Mouse (Mus musculus): ENCODE results near the gene Rapgef1. TPM values are rescaled to one million over a fixed set of nuclear protein-coding genes. Genes with fewer than 3 reads are reported as not detected.

The Rapgef1 gene
- polyA plus RNA-seq, 1 experiment: 23.4 TPM

- Histone ChIP-seq H3K4me3 (replicated peaks; ENCODE audit: control insufficient read depth, low read depth, low read length) (no peak overlapping the region), H3K4me1 (ENCODE audit: control insufficient read depth, insufficient read depth, low read length) (peaks cover 3% of the 10 kb centered on the region), H3K27ac (ENCODE audit: control insufficient read depth, insufficient read depth, low read depth, low read length, poor library complexity) (no peak overlapping the region)
- 97% methylated on average over 5 of the region's 5 CpGs for WGBS
- TF ChIP-seq CTCF (IDR thresholded peaks at IDR 0.05; ENCODE audit: control insufficient read depth, insufficient read depth, low read length) (no peak), POLR2A (IDR thresholded peaks at IDR 0.05; ENCODE audit: borderline replicate concordance, control insufficient read depth, low read depth, low read length) (no peak)
Measured at GRCm38 (mm10) chr2:29651876-29652275, 32.4 kb downstream of the Rapgef1 start.

GRCm38 (mm10) chr2:29655433-29655832 is 35.9 kb downstream of the Rapgef1 start:
- H3K4me1 ChIP-seq (ENCODE audit: control insufficient read depth, insufficient read depth, low read length): peaks cover 1% of the 10 kb centered on the region
- 78% methylated on average over 5 of the region's 5 CpGs for WGBS

GRCm38 (mm10) chr2:29656095-29656494 is 36.6 kb downstream of the Rapgef1 start:
- peaks cover 1% of the 10 kb centered on the region for H3K4me1 ChIP-seq (ENCODE audit: control insufficient read depth, insufficient read depth, low read length)

More at GRCm38 (mm10) chr2:29655433-29655832, 35.9 kb downstream of the Rapgef1 start:
- no peak overlapping the region for H3K4me3 ChIP-seq (replicated peaks; ENCODE audit: control insufficient read depth, low read depth, low read length)
- H3K27ac ChIP-seq (ENCODE audit: control insufficient read depth, insufficient read depth, low read depth, low read length, poor library complexity): no peak overlapping the region
- TF ChIP-seq CTCF (IDR thresholded peaks at IDR 0.05; ENCODE audit: control insufficient read depth, insufficient read depth, low read length) (no peak), POLR2A (IDR thresholded peaks at IDR 0.05; ENCODE audit: borderline replicate concordance, control insufficient read depth, low read depth, low read length) (no peak)

GRCm38 (mm10) chr2:29657089-29657488 is 37.6 kb downstream of the Rapgef1 start:
- no peak for TF ChIP-seq CTCF (IDR thresholded peaks at IDR 0.05; ENCODE audit: control insufficient read depth, insufficient read depth, low read length)
- no peak for TF ChIP-seq POLR2A (IDR thresholded peaks at IDR 0.05; ENCODE audit: borderline replicate concordance, control insufficient read depth, low read depth, low read length)
- no peak overlapping the region for H3K27ac ChIP-seq (ENCODE audit: control insufficient read depth, insufficient read depth, low read depth, low read length, poor library complexity)
- H3K4me3 ChIP-seq (replicated peaks; ENCODE audit: control insufficient read depth, low read depth, low read length): no peak overlapping the region
- 81% methylated on average over 1 of the region's 1 CpGs for WGBS
- H3K4me1 ChIP-seq (ENCODE audit: control insufficient read depth, insufficient read depth, low read length): peaks cover 2% of the 10 kb centered on the region

More at GRCm38 (mm10) chr2:29656095-29656494, 36.6 kb downstream of the Rapgef1 start:
- TF ChIP-seq CTCF (IDR thresholded peaks at IDR 0.05; ENCODE audit: control insufficient read depth, insufficient read depth, low read length) (no peak), POLR2A (IDR thresholded peaks at IDR 0.05; ENCODE audit: borderline replicate concordance, control insufficient read depth, low read depth, low read length) (no peak)
- 45% methylated on average over 1 of the region's 1 CpGs for WGBS
- no peak overlapping the region for H3K27ac ChIP-seq (ENCODE audit: control insufficient read depth, insufficient read depth, low read depth, low read length, poor library complexity)
- no peak overlapping the region for H3K4me3 ChIP-seq (replicated peaks; ENCODE audit: control insufficient read depth, low read depth, low read length)

GRCm38 (mm10) chr2:29661751-29662191 is 42.3 kb downstream of the Rapgef1 start:
- H3K4me1 ChIP-seq (ENCODE audit: control insufficient read depth, insufficient read depth, low read length): peaks cover 8% of the 10 kb centered on the region
- no peak overlapping the region for H3K4me3 ChIP-seq (replicated peaks; ENCODE audit: control insufficient read depth, low read depth, low read length)
- TF ChIP-seq POLR2A (IDR thresholded peaks at IDR 0.05; ENCODE audit: borderline replicate concordance, control insufficient read depth, low read depth, low read length): no peak
- TF ChIP-seq CTCF (IDR thresholded peaks at IDR 0.05; ENCODE audit: control insufficient read depth, insufficient read depth, low read length): no peak
- H3K27ac ChIP-seq (ENCODE audit: control insufficient read depth, insufficient read depth, low read depth, low read length, poor library complexity): peak overlapping the region; percentile 58; the same call in 1 of the 2 replicates
- WGBS: 2% methylated on average over 6 of the region's 6 CpGs

GRCm38 (mm10) chr2:29663260-29663877 is 43.8 kb downstream of the Rapgef1 start:
- H3K27ac ChIP-seq (ENCODE audit: control insufficient read depth, insufficient read depth, low read depth, low read length, poor library complexity): no peak overlapping the region
- H3K4me3 ChIP-seq (replicated peaks; ENCODE audit: control insufficient read depth, low read depth, low read length): no peak overlapping the region
- no peak for TF ChIP-seq CTCF (IDR thresholded peaks at IDR 0.05; ENCODE audit: control insufficient read depth, insufficient read depth, low read length)
- TF ChIP-seq POLR2A (IDR thresholded peaks at IDR 0.05; ENCODE audit: borderline replicate concordance, control insufficient read depth, low read depth, low read length): no peak
- H3K4me1 ChIP-seq (ENCODE audit: control insufficient read depth, insufficient read depth, low read length): peaks cover 8% of the 10 kb centered on the region
- 44% methylated on average over 4 of the region's 4 CpGs for WGBS

- 92% methylated on average over 5 of the region's 5 CpGs for WGBS
- no peak overlapping the region for H3K27ac ChIP-seq (ENCODE audit: control insufficient read depth, insufficient read depth, low read depth, low read length, poor library complexity)
- H3K4me3 ChIP-seq (replicated peaks; ENCODE audit: control insufficient read depth, low read depth, low read length): no peak overlapping the region
- no peak for TF ChIP-seq POLR2A (IDR thresholded peaks at IDR 0.05; ENCODE audit: borderline replicate concordance, control insufficient read depth, low read depth, low read length)
- peak; percentile 37; the same call in 1 of the 2 replicates for TF ChIP-seq CTCF (IDR thresholded peaks at IDR 0.05; ENCODE audit: control insufficient read depth, insufficient read depth, low read length)
- peaks cover 8% of the 10 kb centered on the region for H3K4me1 ChIP-seq (ENCODE audit: control insufficient read depth, insufficient read depth, low read length)
Measured at GRCm38 (mm10) chr2:29665421-29665820, 45.9 kb downstream of the Rapgef1 start.

- Histone ChIP-seq H3K27ac (ENCODE audit: control insufficient read depth, insufficient read depth, low read depth, low read length, poor library complexity) (no peak overlapping the region), H3K4me1 (ENCODE audit: control insufficient read depth, insufficient read depth, low read length) (peaks cover 10% of the 10 kb centered on the region), H3K4me3 (replicated peaks; ENCODE audit: control insufficient read depth, low read depth, low read length) (no peak overlapping the region)
- 51% methylated on average over 7 of the region's 7 CpGs for WGBS
- TF ChIP-seq CTCF (IDR thresholded peaks at IDR 0.05; ENCODE audit: control insufficient read depth, insufficient read depth, low read length) (no peak), POLR2A (IDR thresholded peaks at IDR 0.05; ENCODE audit: borderline replicate concordance, control insufficient read depth, low read depth, low read length) (no peak)
Measured at GRCm38 (mm10) chr2:29666589-29666988, 47.1 kb downstream of the Rapgef1 start.
